Mouse (Mus musculus): ENCODE data around the gene Acbd3. TPM values are rescaled to one million over a fixed set of nuclear protein-coding genes. Genes with fewer than 3 reads are reported as not detected.

Acbd3 gene
- polyA plus RNA-seq, 1 experiment from 2014 or later, result 18.5 TPM

DNA sequence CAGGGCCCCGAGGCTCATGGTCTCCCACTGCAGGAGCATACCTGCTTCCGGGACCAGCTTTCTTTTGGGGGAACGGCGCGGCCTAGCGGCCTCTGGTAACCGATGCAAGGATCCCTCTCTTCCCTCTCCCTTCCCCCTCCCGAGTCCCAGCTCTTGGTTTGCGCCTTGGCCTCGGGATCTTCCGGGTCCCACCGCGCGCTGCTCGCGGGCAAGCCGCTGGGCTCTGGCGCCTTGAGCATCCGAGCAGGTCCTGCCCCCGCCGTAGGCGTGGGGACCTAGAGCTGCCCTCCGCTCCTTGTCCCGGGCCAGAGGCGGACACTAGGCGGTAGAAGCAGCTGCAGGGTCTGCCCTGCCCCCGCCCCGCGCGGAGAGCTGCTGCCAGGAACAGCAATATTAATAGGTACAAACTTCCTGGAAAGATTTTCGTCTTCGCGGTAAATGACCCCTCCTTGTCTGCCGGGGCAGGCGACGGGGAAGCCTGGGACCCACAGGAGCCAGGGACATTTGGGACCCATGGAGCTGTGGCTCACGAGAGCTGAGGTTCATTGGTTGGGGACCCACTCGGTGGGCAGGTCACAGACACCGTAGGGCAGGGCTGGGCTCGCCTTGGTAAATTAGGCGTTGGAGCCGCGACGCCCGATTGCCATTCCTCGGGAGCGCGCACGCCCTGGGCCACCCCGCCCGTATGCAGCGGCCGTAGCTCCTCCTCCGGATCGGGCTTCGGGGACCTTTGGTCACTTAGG lies 52.0 kb downstream of the Acbd3 start:
- H3K4me3 ChIP-seq, result peak overlapping the region; percentile 85
- DNase-seq (ENCODE audit: low spot score), result peak; percentile 92
- WGBS, result under 1% methylated on average over 56 of the region's 56 CpGs
- peak overlapping the region; percentile 96 for H3K27ac ChIP-seq (replicated peaks)
- no peaks in the 10 kb centered on the region for H3K36me3 ChIP-seq (replicated peaks)
- H3K9me3 ChIP-seq, result no peaks in the 10 kb centered on the region; the same call in 1 of the 2 replicates
- H3K27me3 ChIP-seq (replicated peaks; ENCODE audit: low read depth, poor library complexity, severe bottlenecking), result peaks cover 17% of the 10 kb centered on the region
- H3K4me1 ChIP-seq, result peaks cover 39% of the 10 kb centered on the region

- WGBS, result under 1% methylated on average over 13 of the region's 13 CpGs
- Histone ChIP-seq H3K4me3 (peak overlapping the region; percentile 85), H3K4me1 (peaks cover 39% of the 10 kb centered on the region), H3K36me3 (replicated peaks) (no peaks in the 10 kb centered on the region), H3K9me3 (no peaks in the 10 kb centered on the region; the same call in 1 of the 2 replicates), H3K27me3 (replicated peaks; ENCODE audit: low read depth, poor library complexity, severe bottlenecking) (peaks cover 17% of the 10 kb centered on the region), H3K27ac (replicated peaks) (peak overlapping the region; percentile 96)
- DNase-seq (ENCODE audit: low spot score), result no peak
Observed at GRCm38 (mm10) chr1:180778403-180778754, 52.5 kb downstream of the Acbd3 start.

DNA sequence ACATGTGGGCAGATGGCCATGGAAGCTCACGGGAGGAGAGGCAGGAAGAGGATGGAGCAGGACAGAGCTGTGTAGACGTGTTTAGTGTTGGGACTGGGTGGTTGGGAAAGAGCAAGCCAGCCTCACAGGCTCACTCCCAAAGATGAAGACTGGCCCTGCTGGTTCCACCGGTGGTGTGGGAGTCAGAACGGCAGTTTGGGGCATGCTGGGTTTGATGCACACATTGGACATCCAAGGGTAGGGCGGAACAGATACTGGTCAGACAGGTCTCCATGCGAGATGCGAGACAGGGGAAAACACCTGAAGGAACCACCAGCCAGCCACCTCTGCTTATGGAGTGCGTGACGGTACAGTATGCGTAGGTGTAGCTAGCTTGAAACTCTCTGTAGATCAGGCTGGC lies 53.1 kb downstream of the Acbd3 start:
- H3K4me3 ChIP-seq, result peak overlapping the region; percentile 85; the same call in 1 of the 2 replicates
- WGBS, result 79% methylated on average over 10 of the region's 10 CpGs
- H3K27ac ChIP-seq (replicated peaks), result no peak overlapping the region
- peaks cover 39% of the 10 kb centered on the region for H3K4me1 ChIP-seq
- H3K9me3 ChIP-seq, result no peaks in the 10 kb centered on the region; the same call in 1 of the 2 replicates
- H3K27me3 ChIP-seq (replicated peaks; ENCODE audit: low read depth, poor library complexity, severe bottlenecking), result peaks cover 17% of the 10 kb centered on the region
- no peaks in the 10 kb centered on the region for H3K36me3 ChIP-seq (replicated peaks)
- no peak for DNase-seq (ENCODE audit: low spot score)

- Histone ChIP-seq H3K9me3 (no peaks in the 10 kb centered on the region), H3K4me1 (peaks cover 38% of the 10 kb centered on the region), H3K27ac (replicated peaks) (no peak overlapping the region), H3K27me3 (replicated peaks; ENCODE audit: low read depth, poor library complexity, severe bottlenecking) (peaks cover 17% of the 10 kb centered on the region), H3K36me3 (replicated peaks) (no peaks in the 10 kb centered on the region), H3K4me3 (no peak overlapping the region)
- no peak for DNase-seq (ENCODE audit: low spot score)
- 92% methylated on average over 8 of the region's 8 CpGs for WGBS
Observed at GRCm38 (mm10) chr1:180780291-180780690, 54.4 kb downstream of the Acbd3 start.

- Histone ChIP-seq H3K9me3 (no peaks in the 10 kb centered on the region), H3K4me3 (no peak overlapping the region), H3K27me3 (replicated peaks; ENCODE audit: low read depth, poor library complexity, severe bottlenecking) (peaks cover 17% of the 10 kb centered on the region), H3K4me1 (peaks cover 28% of the 10 kb centered on the region), H3K36me3 (replicated peaks) (no peaks in the 10 kb centered on the region), H3K27ac (replicated peaks) (no peak overlapping the region)
- DNase-seq (ENCODE audit: low spot score), result no peak
- 79% methylated on average over 5 of the region's 5 CpGs for WGBS
Observed at GRCm38 (mm10) chr1:180781250-180781649, 55.4 kb downstream of the Acbd3 start.

DNA sequence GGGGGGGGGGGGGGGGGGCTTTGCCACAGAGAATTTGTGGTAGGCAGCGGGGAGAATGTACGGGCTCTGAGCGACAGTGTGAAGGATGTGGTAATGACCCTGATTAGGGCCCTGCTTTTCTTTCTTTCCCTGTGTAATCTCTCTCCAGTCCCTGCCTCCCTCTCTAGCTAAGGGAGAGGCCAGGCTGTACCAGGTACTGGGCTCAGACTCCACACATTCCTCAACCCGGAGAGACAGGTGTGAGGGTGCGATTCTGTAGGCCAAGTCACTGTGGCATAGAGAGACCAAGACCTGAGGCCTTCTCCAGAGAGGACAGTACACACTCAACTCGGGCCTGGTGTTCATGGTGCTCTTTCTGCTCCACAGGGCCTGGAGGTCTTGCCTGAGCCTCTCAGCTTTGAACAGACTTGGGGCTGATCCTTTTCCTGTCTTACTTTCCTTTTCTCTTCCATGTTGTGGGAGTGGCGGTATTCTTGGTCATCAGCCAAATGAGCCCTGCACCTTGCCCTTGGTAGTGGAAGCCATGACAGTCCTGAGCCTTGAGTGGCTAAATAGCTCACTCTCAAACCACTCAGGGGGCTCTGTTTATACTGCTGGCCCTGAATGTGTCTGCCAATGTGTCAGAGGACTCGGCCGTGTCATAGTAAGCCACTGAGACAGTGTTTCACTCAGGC lies 57.2 kb downstream of the Acbd3 start:
- H3K27ac ChIP-seq (replicated peaks), result no peak overlapping the region
- DNase-seq (ENCODE audit: low spot score), result no peak

DNA sequence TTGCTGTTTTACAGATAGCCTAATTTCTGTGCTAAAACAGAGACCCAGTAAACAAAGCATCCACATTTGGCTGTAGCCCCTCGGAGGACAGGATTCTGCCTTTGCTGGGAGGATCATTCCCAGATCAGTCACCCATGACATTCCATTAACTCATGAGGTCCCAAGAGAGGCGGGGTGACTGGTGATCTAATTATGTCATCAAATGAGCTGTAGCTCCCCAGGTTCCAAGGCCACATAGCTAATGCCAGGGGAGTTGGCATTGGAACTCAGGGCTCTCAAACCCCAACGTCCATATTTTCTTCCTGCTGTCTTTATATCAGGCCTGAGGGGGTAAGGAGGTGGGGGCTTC lies 57.7 kb downstream of the Acbd3 start:
- H3K9me3 ChIP-seq, result peaks cover 4% of the 10 kb centered on the region; the same call in 1 of the 2 replicates
- H3K36me3 ChIP-seq (replicated peaks), result no peaks in the 10 kb centered on the region
- H3K27me3 ChIP-seq (replicated peaks; ENCODE audit: low read depth, poor library complexity, severe bottlenecking), result peaks cover 17% of the 10 kb centered on the region
- peaks cover 5% of the 10 kb centered on the region; the same call in 1 of the 2 replicates for H3K4me1 ChIP-seq
- WGBS, result 32% methylated on average over 3 of the region's 3 CpGs
- H3K27ac ChIP-seq (replicated peaks), result no peak overlapping the region
- no peak overlapping the region for H3K4me3 ChIP-seq
- no peak for DNase-seq (ENCODE audit: low spot score)

More for the DNA sequence above, 57.2 kb downstream of the Acbd3 start:
- Histone ChIP-seq H3K27me3 (replicated peaks; ENCODE audit: low read depth, poor library complexity, severe bottlenecking) (peaks cover 17% of the 10 kb centered on the region), H3K4me1 (peaks cover 10% of the 10 kb centered on the region; the same call in 1 of the 2 replicates), H3K4me3 (no peak overlapping the region), H3K9me3 (peaks cover 2% of the 10 kb centered on the region; the same call in 1 of the 2 replicates), H3K36me3 (replicated peaks) (no peaks in the 10 kb centered on the region)
- 75% methylated on average over 9 of the region's 9 CpGs for WGBS

DNA sequence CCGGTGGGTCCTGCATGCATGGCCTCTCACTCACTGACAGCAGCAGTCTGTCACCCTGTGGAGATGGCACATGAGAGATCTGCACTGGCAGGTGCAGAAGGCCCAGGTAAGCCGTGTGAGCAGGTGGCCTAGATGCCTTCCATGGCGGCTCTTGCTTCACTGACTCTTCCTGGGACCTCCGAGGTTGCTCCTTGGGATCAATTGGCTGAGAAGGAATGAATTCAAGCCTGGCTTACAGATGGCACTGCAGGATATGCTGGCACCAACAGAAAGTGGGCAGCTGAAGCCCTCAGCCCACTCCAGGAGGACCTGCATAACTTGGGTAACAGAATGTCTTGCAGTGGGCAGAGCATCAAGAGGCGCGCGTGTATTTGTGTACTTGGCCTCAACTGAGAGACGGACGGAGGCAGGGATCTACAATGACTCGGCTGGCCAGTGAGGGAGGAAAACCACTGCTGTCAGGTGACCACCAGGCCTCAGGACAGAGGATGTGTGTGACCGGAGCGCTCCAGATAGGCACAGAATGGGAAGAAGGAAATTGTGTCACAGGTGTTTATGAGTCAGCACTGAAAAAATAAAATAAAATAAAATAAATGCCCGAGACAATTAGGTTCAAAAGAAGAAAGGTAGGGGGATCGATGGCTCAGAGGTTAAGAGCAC lies 66.1 kb downstream of the Acbd3 start:
- Histone ChIP-seq H3K27ac (replicated peaks) (no peak overlapping the region), H3K4me3 (no peak overlapping the region), H3K36me3 (replicated peaks) (no peaks in the 10 kb centered on the region), H3K27me3 (replicated peaks; ENCODE audit: low read depth, poor library complexity, severe bottlenecking) (peaks cover 20% of the 10 kb centered on the region), H3K4me1 (peaks cover 13% of the 10 kb centered on the region), H3K9me3 (peaks cover 4% of the 10 kb centered on the region; the same call in 1 of the 2 replicates)
- 86% methylated on average over 14 of the region's 14 CpGs for WGBS
- DNase-seq (ENCODE audit: low spot score), result no peak

GRCm38 (mm10) chr1:180792814-180793213 lies 67.0 kb downstream of the Acbd3 start:
- 88% methylated on average over 4 of the region's 4 CpGs for WGBS

DNA sequence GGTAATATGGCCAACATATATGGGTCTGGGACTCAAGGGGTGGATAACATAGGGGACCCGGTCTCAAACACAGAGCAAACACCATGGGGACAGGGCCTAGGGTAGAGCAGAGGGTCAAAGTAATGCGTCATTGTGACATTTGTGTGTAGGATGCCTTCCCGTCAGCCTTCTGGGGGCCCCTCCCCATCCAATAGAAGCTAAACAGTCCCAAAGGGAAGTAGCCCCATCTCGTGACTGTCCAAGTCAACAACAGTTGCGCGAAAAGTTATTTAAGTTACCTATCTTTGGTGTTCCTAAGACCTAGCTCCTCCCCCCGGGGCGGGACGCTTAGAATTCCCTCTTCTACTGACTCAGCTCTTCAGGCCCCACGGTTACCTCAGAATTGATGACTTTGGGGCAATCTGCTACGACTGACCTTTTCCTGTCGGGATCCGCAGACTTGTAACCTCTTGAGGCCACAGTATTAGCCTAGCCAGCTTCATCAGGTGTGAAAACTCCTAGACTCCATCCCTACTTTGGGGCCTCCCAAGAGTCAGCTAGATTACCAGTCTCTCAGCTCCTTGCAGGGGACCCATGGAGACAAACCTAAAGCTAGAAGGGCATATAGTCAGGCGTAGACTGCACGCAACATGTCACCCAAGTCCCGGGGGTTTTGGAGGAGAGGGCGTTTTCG lies 67.7 kb downstream of the Acbd3 start:
- H3K36me3 ChIP-seq (replicated peaks), result 0 out of 2 replicates have a peak, but pooled peaks cover under 1% of the 10 kb centered on the region
- peaks cover 13% of the 10 kb centered on the region for H3K4me1 ChIP-seq
- WGBS, result 10% methylated on average over 18 of the region's 18 CpGs
- peak overlapping the region; percentile 59 for H3K27ac ChIP-seq (replicated peaks)
- peak overlapping the region; percentile 60 for H3K4me3 ChIP-seq
- peak; percentile 22 for DNase-seq (ENCODE audit: low spot score)
- no peaks in the 10 kb centered on the region for H3K9me3 ChIP-seq
- H3K27me3 ChIP-seq (replicated peaks; ENCODE audit: low read depth, poor library complexity, severe bottlenecking), result peaks cover 20% of the 10 kb centered on the region

More at GRCm38 (mm10) chr1:180792814-180793213, 67.0 kb downstream of the Acbd3 start:
- H3K27ac ChIP-seq (replicated peaks), result no peak overlapping the region
- peaks cover 4% of the 10 kb centered on the region; the same call in 1 of the 2 replicates for H3K9me3 ChIP-seq
- peaks cover 13% of the 10 kb centered on the region for H3K4me1 ChIP-seq
- no peak for DNase-seq (ENCODE audit: low spot score)
- peaks cover 20% of the 10 kb centered on the region for H3K27me3 ChIP-seq (replicated peaks; ENCODE audit: low read depth, poor library complexity, severe bottlenecking)
- H3K36me3 ChIP-seq (replicated peaks), result no peaks in the 10 kb centered on the region
- no peak overlapping the region for H3K4me3 ChIP-seq

DNA sequence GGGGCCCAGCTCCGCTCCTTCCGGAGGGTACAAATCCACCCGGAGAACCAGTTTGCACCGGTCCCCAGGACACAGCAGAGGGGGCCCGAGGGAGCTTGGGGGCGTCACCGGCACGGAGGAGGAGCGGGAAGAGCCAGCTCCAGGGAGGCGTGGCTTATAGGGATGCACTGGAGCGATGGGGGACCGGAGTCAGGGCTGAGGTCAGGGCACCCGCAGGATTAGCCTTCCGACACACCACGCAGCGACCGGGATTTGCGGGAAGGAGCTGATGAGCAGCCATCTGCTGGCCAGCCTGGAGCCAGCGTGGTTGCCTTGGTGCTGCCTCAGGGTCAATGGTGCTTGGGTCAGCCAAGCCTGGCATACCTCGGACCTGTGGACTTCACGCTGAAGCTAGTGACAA lies 68.3 kb downstream of the Acbd3 start:
- Histone ChIP-seq H3K9me3 (no peaks in the 10 kb centered on the region), H3K4me1 (peaks cover 13% of the 10 kb centered on the region), H3K36me3 (replicated peaks) (0 out of 2 replicates have a peak, but pooled peaks cover 6% of the 10 kb centered on the region), H3K27ac (replicated peaks) (peak overlapping the region; percentile 59), H3K27me3 (replicated peaks; ENCODE audit: low read depth, poor library complexity, severe bottlenecking) (peaks cover 20% of the 10 kb centered on the region), H3K4me3 (peak overlapping the region; percentile 60)
- peak; percentile 79 for DNase-seq (ENCODE audit: low spot score)
- WGBS, result 1% methylated on average over 21 of the region's 21 CpGs

GRCm38 (mm10) chr1:180798660-180799059 lies 72.8 kb downstream of the Acbd3 start:
- Histone ChIP-seq H3K4me3 (no peak overlapping the region), H3K27ac (replicated peaks) (no peak overlapping the region), H3K9me3 (no peaks in the 10 kb centered on the region), H3K36me3 (replicated peaks) (peaks cover 44% of the 10 kb centered on the region), H3K27me3 (replicated peaks; ENCODE audit: low read depth, poor library complexity, severe bottlenecking) (peaks cover 7% of the 10 kb centered on the region; the same call in 1 of the 2 replicates), H3K4me1 (peaks cover 9% of the 10 kb centered on the region)
- DNase-seq (ENCODE audit: low spot score), result no peak
- WGBS, result 94% methylated on average over 5 of the region's 5 CpGs

All from embryonic facial prominence, embryonic 10.5 days (tissue).